Mouse (Mus musculus): ENCODE data around the gene Gm12185.
A peak's percentile ranks its signal among the peaks of the same experiment; 100 is the strongest.
"Not testable (repeated sequence)": the region's sequence is repeated elsewhere in the genome, so short reads cannot be mapped to it uniquely, and the experiment has no call there.

Gene Gm12185

DNA sequence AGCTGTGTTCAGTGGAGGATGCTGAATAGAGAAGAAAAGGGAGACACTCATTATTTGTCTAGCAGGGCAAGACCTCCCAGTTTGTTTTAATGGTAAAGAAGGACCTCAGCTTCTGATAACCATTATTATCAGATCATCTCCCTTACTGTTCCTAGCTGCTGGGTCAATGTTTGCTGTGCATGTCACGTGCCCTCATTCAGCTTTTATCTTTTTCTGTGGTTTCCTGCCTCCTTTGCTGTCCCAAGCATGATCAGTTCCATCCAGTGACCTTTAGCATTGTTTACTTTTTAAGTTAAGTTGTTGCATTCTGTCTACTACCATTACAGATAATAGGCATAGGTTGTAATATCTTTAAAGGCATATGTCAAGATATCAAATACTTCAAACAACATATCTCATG, 83.6 kb downstream of the Gm12185 start:
- no peak for DNase-seq

DNA sequence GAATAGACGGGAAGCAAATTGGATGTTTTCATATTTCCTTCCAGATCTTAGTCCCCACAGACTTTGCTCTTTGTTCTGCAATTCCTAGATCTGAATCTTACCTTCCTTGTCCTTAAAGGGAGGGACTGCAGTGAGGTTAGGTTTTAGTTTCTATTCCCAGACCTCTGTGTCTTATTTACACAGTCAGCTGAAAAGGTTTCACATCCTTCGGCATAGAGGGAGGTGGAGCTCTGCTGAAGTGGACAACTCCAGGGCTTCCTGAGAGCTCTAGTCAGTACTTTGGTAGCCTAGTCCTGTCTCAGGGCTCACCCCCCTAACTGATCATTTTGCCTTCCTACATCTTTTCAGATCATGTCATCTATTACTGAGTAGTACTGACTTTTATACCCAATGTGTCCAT, 90.0 kb downstream of the Gm12185 start, which contains the start of gene Gm5431:
TSS of gene Gm5431 (minus strand) at position 194 of the 400 bp plus-strand sequence.
- DNase-seq: no peak

DNA sequence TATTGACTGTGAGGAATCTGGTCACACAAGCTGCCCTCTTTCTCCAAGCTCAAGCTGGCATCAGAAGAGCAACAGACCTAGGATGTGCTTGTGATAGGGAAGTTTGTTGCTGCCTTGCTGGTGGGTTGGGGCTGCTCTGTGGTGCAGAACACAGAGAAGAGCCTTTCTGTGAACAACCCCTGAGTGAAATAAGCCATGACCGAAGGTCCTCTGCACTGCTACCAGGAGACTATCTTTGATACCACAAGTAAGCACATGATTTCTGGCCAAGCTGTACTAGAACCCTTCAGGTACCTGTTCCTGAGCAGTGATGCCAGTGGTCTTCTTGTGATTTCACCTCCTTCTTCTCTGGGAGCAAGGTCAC, 90.5 kb downstream of the Gm12185 start:
- not testable (repeated sequence) for DNase-seq

DNA sequence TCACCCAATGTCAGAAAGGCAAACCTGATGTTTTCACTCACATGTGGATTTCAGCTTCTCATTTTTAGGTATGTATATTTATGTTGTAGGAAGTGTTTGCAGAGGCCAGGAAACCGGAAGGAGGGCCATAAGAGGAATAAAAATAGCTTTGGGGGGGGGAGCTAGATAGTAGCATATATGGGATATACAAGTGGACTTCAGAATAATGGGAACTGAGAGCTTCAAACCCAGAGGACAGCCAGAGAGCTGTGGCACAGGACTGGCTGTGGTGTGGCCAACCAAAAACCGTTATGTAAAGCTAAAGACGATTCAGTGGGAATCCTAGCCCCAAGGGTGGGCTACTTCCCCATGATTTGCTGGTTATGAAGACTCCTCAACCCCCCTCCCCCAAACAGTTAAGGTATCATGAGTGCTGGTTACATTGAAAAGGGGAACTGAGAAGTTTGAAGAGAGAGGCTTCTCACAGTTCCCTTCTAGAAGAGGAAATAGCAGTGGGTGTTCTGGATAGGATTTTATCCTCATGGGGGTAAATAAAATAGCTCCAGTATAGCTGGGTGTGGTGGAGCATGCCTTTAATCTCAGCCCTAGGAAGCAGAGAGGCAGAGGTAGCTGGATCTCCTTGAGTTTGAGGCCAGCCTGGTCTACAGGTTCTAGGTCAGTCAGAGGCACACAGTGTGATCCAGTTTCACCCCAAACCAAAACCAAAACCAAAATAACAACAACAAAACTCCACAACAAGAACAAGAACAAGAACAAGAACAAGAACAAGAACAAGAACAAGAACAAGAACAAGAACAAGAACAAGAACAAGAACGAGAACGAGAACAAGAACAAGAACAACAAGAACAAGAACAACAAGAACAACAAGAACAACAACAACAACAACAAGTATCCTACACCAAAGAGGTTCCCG, 91.1 kb downstream of the Gm12185 start:
- not testable (repeated sequence) for DNase-seq

DNA sequence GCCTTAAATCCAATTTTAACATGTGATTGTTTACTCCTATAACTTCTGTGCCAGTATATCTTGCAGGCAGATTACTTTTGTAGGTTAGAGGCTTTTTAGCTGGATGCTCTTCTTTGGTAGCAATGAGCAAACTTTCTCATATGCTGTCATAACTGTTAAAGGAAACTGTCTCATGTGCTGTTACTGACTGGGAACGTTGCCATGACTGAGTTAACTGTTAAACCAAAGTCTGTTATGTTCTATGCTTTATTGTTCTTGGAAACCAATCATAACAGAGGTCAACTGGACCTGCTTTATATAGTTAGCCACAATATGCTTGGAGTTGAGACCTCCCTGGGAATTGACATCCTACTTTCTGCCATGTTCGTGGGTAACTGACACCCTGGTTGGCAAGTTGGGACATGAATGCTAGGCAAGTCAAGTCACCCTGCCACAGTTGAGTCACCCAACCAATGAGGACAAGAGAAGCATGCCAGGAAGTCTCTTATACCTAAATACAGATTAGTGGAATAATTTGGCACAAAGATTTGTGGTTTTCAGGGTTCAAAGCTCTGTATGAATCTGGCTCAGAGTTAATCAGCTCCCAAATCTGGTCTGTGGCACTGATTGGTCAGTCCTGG, 93.1 kb downstream of the Gm12185 start:
- DNase-seq: no peak

DNA sequence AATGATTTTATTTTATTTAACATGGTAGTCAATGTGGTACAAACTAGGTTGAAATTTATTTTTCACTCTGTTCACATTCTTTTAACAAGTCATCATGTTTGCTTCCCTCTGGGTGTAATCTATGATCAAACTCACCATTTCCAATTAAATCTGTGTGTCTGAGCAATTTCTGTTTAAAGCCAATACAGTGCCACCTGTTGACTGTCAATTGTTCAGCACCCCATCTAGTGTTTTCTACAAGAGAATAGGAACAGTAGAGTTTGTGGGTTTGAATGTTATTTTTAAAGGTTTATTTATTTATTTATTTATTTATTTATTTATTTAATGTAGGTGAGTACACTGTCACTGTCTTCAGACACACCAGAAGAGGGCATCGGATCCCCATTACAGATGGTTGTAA, 115.3 kb downstream of the Gm12185 start:
- DNase-seq: no peak

DNA sequence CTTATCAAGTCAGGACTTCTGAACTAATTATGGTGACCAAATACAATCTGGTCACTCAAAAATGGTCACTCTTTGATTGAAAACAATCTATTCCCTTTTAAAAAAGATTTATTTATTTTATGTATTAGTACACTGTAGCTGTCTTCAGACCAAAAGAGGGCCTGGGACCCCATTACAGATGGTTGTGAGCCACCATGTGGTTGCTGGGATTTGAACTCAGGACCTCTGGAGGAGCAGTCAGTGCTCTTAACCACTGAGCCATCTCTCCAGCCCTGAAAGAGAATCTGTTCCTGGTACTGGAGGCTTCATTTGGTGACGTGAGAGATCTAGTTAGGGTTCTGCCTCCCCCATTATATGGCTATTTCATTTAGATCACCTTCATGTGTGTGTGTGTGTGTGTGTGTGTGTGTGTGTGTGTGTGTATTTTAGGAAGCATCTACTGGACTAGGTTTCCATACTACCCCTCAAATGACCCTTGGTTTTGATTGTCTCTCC, 116.6 kb downstream of the Gm12185 start:
- DNase-seq: not testable (repeated sequence)

DNA sequence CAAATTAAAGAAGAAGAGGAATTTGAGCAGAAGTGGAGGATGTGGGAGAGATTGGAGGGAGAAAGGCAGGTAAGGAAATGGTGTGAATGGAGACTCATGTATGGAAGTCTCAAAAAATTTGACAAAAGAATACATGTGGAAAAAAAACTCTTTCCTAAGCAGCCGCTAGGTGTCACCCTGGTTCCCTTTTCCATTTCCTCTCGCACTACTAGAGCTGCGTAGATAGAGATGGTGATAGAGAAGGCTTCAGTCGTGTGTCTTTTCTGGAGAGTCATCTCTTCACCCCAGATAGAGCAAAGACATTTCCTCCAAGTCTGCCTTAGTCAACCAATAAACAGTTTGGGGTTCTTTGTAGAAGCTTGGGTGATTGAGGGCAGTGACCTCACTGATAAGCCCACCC, 117.6 kb downstream of the Gm12185 start:
- peak; percentile 65 to 66 for DNase-seq

DNA sequence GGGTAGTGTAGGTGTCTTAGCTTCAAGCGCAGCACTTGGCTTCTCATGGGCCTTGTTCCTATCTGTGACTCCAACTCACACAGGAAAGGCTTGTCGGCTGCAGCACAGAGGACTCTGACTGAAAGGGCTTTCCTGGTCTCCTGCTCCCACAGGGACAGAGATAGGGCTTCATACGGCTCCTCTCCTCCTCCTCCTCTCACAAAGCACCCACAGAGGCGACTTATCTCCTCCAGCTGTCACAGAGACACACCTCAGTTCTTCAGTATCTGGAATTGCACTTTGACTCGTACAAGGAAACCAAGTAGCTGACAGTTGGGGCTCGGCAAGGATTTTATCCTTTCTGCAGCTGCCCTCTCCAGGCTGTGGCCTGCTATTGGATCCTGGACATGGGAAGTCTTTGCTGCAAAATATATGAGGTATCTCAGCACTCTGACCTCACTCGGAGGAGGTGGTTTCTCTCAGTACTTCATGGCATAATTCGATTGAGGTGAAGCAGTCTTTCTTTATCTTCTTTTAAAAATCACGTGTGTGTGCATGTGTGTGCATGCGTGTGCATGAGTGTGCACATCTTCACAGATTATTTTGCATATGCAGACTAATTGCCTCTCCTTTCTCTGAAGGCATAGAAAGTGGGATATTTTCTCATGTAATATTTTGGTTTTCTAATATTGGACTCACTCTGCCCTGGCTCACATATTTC, 118.3 kb downstream of the Gm12185 start:
- no peak for DNase-seq

DNA sequence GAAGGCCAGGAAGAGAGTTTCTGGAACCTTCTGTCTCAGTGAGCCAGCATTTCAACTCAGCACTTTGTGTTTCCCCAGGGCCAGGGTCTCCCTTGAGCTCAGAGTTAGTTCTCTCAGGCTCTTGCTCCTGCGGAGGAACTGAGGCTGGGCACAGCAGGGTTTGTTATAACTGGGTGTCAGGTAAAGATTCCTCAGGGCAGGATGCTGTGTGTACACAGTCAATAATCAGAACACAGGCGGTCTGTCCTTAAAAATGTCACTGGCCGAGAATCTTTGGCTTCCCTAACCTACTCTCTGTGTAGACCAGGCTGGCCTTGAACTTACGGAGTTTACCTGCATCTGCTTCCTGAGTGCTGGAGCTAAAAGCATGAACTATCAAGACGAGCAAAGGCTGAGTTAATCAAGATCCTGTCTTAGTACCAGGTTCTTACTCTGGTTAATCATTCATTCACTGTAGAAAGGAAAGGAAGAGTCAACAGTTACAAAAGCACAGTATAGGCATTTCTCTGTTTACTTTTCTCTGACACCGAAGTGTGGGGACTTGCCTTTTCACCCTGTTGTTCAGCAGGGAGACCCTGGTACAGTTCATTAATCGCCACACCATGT, 119.2 kb downstream of the Gm12185 start:
- no peak for DNase-seq

DNA sequence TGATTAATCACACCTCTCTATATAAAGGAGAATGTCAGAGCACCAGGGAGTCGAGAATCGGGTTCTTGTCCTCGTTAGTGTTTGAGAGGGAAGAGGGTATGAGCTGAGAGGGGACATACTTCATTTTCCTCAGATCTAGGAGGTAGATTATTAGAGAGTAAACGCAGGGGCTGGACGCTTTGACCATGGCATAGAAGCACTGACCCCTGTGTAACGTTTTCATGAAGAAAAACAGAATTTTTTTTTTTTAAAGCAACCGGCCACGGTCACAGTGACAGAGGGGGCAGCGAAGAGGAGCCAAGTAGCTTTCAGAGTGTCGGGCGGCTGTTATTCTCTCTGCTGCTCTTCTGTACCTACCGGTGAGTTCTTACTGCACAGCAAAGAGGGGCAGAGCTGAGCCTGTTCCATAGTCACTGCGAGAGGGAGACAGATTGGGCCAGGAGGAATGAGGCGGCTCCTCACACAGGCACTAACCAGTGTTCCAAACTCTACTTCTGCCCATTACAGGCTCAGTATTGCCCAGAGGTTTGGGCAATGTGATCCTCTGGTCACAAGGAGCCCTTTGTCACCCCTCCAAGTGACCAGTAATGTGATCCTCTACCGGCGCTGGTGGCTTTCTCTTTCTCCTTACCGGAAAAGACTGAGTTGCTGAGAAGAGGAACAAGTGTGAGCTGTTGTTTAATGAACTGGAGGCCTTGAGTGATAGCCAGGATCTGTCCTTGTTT, 120.0 kb downstream of the Gm12185 start:
- DNase-seq: peak; percentile 23 to 25

DNA sequence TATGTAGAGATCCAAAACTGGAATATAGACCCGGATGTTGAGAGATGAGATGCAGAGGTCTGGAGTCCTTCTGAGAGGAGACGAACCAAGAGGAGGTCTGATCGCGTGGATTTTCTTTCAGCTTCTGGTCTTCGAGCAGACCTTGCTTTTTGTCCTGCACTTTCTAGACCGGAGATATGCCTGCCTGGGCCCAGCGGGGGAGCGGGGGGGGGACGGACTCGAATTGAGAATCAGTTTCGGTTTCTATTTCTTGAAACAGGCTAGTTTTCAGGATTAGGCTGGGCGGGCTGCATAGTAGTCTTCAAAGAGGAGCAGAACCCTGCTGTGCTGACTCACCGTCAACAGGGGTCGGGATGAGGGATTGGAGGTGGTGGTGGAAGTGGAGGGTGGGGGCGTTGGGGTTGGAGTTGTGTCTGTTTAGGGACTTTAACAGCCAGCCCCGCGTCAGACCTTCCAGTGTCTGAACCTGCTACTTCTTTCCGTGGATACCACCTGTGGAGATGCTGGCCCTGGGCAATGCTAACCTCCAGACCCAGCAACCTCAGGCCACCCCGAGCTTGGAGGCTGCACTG, 120.7 kb downstream of the Gm12185 start, which contains the start of gene Irgm1:
TSS of gene Irgm1 (minus strand) at position 483 of the 572 bp plus-strand sequence.
- peak; percentile 50 to 75 for DNase-seq

DNA sequence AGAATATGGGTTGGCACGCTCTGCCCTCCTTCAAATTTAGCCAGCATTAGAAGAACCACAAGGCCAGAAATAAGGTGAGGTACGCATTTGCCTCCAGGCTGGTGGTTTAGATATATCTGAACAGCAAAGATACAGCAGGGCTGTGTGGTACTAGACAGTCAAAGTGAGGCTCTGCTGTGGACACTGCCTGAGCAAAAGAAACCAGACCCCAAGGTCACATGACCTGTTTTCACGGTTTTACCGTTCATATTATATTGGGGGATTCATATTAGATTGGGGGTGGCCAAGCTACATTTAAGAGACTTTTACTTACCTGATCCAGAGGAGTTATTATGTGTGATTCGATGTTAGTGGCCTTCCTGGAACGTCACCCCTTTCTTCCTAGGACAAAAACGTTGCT, 121.2 kb downstream of the Gm12185 start:
- DNase-seq: no peak

DNA sequence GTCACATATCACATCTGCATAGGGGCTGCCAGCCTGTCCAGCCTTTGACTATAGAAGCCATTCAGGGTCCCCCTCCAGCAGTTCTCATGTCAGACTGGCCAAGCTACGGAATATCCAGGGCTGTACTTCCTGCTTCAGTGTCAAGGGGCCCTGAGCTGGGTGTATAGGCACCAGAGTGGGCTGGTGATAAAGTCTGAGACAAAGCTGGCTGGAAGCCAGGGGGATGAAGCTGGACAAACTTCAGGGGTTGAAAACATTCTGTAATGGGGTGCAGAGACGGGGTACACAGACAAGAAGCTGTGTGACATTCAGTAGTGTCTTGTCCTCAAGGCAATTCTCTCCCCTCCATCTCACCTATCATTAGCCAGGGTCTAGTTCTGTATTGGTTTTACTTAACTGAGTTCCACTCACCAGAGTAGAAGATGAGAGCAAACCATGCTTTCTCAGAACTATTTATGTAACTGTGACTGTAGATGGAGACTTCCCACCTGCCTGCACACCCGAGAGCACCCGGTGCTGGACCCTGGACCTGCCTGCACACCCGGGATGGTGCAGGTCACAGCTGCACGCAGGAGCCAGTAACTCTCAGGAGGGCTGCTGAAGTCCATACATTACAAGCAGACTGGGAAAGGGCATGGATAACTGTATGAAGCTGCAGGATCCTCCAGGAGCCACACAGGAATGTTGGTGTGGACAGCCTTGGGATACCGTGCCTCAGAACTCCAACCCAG, 122.5 kb downstream of the Gm12185 start:
- no peak for DNase-seq

DNA sequence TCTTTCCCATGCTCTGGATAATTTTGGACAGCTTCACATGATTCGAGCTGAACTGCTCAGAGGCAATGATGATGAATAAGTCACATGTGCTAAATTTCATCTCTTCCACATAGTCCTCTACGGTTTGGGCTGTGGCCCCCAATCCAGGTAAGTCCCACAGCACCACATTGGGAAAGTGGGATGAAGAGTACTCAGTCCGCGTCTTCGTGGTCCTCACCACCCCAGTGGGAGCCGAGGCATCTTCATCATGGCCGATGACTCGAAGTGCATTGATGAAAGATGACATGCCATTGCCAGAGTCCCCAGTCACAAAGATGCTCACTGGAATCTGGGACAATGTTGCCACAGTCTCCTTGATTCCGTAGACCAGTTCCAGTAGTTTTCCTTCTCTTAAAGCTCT, 125.5 kb downstream of the Gm12185 start:
- no peak for DNase-seq

DNA sequence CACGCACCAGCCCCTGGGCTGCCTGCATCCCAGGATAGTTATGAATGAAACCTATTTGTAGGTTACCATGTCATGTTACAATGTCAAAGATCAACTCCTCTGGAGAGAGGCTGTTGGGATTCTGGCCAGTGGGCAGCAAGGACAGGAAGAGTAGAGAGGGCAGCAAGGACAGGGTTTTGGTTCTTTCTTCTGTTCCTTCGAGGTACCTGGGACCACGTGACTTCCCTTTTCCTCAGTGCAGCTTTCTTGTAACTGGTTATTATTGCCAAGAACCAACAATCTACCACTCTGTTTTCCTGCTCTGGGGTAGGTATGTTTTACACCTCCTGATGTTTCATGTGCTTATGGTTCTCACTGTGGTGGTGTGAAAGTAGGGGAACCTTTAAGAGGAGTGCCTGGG, 128.2 kb downstream of the Gm12185 start:
- no peak for DNase-seq

DNA sequence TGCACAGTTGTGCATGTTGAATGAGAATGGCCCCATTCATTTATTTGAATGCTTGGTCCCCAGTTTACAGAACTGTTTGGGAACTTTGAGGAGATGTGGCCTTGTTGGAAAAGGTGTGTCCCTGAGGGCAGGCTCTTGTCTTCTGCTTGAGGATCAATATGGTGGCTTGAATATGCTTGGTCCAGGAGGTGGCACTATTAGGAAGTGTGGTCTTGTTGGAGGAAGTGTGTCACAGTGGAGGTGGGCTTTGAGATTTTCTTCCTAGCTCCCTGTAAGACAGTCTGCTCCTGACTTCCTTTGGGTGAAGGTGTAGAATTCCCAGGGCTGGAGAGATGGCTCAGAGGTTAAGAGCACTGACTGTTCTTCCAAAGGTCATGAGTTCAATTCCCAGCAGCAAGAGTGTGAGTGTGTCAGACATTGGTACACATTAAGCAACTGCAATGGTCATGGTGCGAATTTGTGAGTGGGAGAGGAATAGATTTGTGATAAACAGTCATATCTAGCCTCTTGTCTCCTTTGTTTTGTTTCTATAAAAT, 129.2 kb downstream of the Gm12185 start:
- no peak for DNase-seq

DNA sequence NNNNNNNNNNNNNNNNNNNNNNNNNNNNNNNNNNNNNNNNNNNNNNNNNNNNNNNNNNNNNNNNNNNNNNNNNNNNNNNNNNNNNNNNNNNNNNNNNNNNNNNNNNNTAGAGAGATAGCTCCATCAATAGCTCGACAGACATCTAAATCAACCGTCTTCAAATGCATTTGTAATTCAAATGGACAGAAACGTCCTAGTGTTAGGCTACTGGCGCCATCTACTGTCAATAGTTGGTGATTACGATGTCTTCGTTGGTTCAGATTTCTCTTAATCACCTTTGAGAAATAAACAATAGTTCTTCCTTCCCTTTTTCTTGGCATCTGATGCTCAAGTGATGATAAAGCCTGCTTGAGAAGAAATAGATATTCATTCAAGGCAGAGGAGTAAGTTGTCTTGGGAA, 133.0 kb downstream of the Gm12185 start:
- DNase-seq: peak; percentile 76 to 79
